Mouse (Mus musculus): ENCODE results near the gene Gm5072.
"Not testable (repeated sequence)": the region's sequence is repeated elsewhere in the genome, so short reads cannot be mapped to it uniquely, and the experiment has no call there.

GRCm38 (mm10) chrX:91392200-91392599, at the start of gene Gm5072:
- not testable (repeated sequence) for TF ChIP-seq GATA1 (IDR thresholded peaks at IDR 0.05; ENCODE audit: borderline replicate concordance, low read length); CTCF (IDR thresholded peaks at IDR 0.05; ENCODE audit: low read depth, low read length); POLR2AphosphoS5 (IDR thresholded peaks at IDR 0.05; ENCODE audit: insufficient replicate concordance, low read depth, low read length); TAL1 (conservative IDR thresholded peaks at IDR 0.05; ENCODE audit: low read depth, low read length); GATA2 (IDR thresholded peaks at IDR 0.05; ENCODE audit: borderline replicate concordance, low read depth, low read length)
